Mouse (Mus musculus): ENCODE results near the gene Naa80.

DNA sequence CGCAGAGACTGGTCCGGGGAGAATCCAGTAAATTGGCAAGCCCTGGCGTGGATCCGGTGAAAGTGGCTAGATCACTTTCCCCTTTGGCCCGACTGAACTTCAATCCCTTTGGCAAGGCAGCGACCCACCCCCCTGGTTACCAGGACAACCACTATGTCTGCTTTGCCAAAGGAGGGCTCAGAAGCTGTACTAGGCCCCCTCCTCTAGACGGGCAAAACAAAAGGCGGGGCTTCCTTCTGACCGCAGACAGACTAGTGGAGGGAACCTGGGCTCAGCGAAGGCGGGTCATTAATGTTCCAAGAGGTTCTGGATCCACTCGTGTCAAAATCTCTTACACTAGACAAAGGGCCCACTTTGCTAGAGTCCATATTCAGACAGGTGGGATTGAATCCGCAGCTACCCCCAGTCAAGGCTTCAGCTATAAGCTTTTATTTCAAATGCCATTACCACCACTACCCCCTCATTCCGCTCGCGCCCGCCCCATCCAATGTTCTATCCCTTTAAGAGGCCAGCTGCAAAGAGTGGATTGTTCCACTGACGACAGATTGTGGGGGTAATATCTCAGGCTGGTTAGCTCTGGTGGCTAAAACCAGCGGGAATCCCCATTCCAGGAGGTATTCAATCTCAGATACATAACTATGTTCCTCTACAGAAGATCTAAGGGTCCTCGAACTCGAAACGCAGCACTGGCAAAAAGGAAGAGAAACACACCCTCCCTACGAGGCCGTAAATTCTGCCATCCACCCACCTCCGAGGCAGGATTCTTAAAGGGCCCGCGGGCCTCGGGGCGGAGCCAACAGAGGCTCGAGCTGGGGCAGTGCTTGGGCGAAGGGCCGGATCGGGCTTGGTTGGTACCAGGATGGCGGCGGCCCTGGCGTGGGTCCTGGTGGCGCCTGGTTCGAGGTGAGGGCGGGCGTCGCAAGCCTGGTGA, 10.1 kb upstream of the Naa80 start:
- no peak for TF ChIP-seq GATA1 (IDR thresholded peaks at IDR 0.05; ENCODE audit: borderline replicate concordance, low read length)
- no peak for TF ChIP-seq FLI1 (IDR thresholded peaks at IDR 0.05; ENCODE audit: low read length)

Data from megakaryocyte, embryonic 14.5 days (primary cell).